Mouse (Mus musculus) right cerebral cortex, postnatal 25 days (tissue): ENCODE results near the gene Cdx2.

Experiments used
- DNase-seq: peaks from one replicate; pipeline ENCODE4 v3.0.0; 2022

Gene Cdx2

GRCm38 (mm10) chr5:147291764-147292505, 15.1 kb downstream of the Cdx2 start:
- no peak for DNase-seq

DNA sequence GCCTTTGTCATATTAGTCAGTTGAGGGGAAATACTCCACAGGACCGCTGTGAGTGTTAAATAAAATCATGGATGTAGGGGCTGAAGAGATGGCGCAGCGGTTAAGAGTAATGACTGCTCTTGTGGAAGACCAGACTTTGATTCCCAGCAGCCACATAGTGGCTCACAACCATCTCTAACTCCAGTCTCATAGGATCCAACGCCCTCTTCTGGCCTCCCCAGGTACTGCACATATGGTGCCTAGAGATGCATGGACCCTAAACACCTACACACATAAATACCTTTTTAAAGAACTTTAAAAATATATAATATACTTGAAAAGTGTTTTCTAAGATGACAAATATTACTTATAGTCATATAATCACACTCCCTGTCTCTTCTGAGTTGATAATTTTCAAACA, 22.7 kb downstream of the Cdx2 start:
- DNase-seq, result no peak

- no peak for DNase-seq
Observed at GRCm38 (mm10) chr5:147277547-147277925, 29.5 kb downstream of the Cdx2 start.

DNA sequence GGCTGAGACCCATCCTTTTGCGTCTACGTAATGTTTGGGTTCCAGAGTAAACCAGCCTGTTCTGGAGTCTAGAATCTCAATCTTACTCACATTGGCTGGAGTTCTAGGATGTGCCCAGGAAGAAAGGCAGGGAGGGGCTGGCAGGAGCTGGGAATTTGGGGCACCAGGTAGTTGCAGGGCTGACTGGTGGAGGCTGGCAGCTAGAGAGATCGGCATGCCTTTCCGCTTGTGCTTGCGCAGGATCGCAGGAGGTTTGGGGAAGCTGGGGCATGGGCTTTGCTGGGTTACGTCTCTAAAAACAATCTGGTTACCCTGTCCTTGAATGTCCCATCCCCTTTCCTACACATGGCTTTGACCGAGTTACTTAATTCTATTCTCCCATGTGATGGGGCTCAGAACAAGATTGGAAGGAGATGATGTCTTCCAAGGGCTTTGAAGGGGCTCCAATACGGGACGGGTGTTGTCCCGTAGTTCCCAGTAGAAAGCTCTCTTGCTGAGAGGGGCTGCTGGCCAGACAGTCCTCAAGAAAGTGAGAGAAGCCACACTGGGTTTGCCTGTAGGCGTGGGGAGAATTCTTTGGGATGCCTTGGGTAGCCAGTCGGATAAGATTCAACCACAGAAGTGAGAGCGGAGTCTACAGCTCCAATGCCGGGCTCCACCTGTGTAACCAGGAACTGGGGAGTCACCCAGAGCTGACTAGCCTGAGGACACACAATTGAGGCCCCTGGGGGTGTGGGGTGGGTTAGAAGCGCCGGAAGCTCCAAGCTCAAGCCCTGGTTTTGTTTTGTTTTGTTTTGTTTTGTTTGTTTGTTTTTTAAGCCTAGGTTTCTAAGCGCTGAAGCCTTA, 30.1 kb downstream of the Cdx2 start:
- DNase-seq, result no peak

GRCm38 (mm10) chr5:147275761-147276160, 31.3 kb downstream of the Cdx2 start:
- DNase-seq, result no peak

GRCm38 (mm10) chr5:147274174-147275141, 32.6 kb downstream of the Cdx2 start:
- DNase-seq, result no peak

GRCm38 (mm10) chr5:147272808-147273345, 34.2 kb downstream of the Cdx2 start:
- no peak for DNase-seq

DNA sequence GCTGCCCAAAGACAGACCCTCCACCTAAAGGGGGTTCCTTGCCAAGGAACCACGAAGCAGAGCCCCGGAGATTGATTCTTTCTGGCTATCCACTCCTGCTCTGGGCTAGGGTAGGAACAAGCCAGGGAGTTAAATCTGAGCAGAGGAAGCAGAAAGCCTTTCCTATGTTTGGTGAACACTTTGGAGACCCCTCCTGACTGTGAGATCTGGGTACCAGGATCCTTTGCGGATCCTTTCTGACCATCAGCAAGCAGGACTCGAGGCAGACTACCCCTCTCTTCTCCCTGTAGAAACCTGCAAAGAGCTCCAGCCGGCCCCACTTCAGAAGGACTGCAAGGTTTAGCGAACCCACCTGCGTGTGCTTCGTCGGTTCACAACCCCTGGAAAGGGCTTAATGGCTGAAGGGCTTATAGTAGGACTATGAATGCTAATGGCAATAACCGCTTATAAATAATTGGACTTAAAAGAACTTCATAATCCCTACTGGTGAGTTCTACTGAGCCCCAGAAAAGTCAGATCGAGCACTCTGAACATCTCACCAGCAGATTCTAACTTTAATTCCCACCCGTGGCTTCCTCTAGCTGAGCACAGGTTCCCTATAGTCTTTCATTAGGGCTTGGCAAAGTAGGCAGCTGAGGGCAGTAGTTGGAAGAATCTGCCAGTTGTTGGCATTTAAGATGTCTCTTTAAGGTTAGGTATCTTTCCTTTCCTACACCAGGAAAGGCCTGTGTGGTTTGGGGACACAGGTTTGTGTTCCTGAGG, 34.8 kb downstream of the Cdx2 start:
- DNase-seq, result no peak

GRCm38 (mm10) chr5:147270673-147271655, 36.1 kb downstream of the Cdx2 start:
- no peak for DNase-seq

DNA sequence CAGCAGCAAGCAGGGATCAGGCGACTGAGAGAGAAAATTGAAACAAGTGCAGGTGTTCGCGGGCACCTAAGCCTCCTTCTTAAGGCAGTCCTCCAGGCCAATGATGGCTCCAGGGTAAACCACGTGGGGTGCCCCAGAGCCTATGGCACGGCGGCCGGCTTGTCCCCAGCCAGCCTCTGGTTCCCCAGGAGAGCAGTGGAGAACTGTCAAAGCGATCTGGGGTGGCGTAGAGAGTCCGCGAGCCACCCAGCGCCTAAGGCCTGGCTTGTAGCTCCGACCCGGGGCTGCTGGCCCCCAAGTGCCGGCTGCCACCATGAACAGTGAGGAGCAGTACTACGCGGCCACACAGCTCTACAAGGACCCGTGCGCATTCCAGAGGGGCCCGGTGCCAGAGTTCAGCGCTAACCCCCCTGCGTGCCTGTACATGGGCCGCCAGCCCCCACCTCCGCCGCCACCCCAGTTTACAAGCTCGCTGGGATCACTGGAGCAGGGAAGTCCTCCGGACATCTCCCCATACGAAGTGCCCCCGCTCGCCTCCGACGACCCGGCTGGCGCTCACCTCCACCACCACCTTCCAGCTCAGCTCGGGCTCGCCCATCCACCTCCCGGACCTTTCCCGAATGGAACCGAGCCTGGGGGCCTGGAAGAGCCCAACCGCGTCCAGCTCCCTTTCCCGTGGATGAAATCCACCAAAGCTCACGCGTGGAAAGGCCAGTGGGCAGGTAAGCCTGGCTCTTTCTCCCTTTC, 37.0 kb downstream of the Cdx2 start, which contains the start of gene Pdx1:
Pdx1 (plus strand) TSS at position 34 of the 747 bp plus-strand sequence.
- DNase-seq, result no peak

- no peak for DNase-seq
Observed at GRCm38 (mm10) chr5:147269371-147269770, 37.7 kb downstream of the Cdx2 start.

- DNase-seq, result no peak
Observed at GRCm38 (mm10) chr5:147268728-147269127, 38.3 kb downstream of the Cdx2 start.

DNA sequence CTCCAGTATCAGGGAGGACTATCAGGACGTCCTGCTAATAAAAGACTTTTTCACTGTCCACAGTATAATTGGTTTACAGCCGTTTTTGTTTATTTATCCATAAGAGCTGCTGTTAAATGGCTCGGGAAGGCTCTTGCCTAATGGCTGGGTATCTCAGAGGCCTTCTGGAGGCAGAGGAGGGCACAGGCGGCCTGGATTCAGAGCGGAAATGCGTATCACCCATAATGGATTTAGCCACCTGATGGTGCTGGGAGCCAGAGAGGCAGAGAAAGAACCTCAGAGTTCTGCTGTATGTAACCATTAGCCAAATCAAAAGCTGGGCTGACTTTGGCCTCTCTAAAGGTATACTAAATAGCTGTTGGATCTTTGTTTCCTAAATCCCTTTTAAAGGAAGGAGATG, 39.6 kb downstream of the Cdx2 start:
- no peak for DNase-seq

- DNase-seq, result no peak
Observed at GRCm38 (mm10) chr5:147263945-147264344, 43.1 kb downstream of the Cdx2 start.

DNA sequence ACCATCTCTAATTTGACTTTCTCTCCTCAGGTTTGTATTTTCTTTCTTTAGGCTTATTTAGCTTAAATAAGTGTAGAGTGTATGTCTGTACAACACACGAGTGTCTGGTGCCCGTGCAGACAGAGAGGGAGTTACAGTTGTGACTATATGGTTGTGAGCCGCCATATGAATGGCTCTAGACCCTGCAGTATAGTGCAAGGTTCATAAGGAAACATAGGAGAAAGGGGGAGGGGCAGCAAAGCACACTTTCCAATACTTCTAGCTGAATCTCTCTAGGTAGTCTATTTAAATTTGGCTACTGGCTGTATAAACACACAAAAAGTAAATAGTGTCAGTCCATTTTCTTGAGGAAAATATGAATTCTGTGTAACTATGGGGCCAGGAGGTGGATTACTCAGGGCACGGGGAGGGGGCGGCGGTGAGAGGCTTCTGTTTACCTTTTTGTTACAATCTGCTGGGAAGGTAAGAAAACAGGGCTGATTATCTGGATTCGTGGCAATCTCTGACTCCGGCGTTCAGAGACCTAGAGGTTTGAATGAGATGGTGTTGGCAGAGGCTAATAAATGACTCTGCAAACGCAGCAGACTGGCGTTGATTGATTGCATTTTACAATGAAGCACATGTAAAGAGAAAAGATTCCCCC, 45.0 kb downstream of the Cdx2 start:
- DNase-seq, result no peak

DNA sequence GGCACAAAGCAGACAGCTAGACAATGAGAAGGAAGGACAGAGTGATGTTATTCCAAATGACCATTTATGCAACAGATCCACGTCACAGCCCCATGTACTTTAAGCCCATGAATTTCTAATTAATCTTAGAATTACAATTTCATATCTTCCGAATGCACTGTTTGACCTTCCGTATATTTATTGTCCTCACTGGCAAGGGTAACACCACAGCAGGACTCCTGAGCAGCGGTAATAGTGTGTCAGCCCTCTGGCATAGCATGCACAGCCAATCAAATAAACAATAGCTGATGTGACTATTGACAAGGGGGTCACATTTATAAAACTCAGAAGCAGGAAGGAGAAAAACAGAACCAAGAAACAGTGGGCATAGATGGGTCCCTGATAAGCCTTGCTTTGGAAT, 46.3 kb downstream of the Cdx2 start:
- DNase-seq, result no peak

DNA sequence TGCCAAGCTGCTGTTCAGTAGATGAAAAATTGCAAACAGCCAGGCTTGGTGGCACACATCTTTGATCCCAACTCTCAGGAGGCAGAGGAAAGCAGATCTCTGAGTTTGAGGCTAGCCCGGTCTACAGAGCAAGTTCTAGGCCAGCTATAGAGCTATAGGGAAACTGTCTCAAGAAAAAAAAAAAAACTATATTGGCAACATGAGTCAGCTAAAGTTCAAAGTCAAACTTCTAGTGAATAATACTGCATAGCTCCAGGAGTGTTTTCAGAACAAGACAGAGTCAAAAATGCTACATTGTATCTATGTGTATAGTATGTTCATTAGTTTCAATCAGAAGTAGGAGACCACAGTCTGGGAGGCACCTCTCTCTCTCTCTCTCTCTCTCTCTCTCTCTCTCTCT, 46.9 kb downstream of the Cdx2 start:
- no peak for DNase-seq
